Mouse (Mus musculus): ENCODE measurements around the gene Arel1. TPM values are rescaled to one million over a fixed set of nuclear protein-coding genes. Genes with fewer than 3 reads are reported as not detected.

The Arel1 gene
- total RNA-seq, 2 experiments from 2014 or later, result 115 to 117 TPM

Other genes with a start within 250 kb of the Arel1 start
- gene Npc2, start 197.7 kb downstream of the Arel1 start, total RNA-seq (2021), result 10 to 100 TPM; 34.6 to 34.7 TPM
- gene Isca2, start 197.6 kb downstream of the Arel1 start, total RNA-seq (2021), result 10 to 100 TPM; 61.2 to 61.6 TPM
- under 1 TPM; 0.20 to 0.45 TPM for gene Ltbp2, start 94.4 kb downstream of the Arel1 start, total RNA-seq (2021)
- gene Fcf1, start within 50 bp of the Arel1 start, total RNA-seq (2021), result 10 to 100 TPM; 35.0 to 36.0 TPM
- gene Ylpm1, start 25.4 kb upstream of the Arel1 start, total RNA-seq (2021), result 100 to 1,000 TPM in 1 of 2 experiments, 10 to 100 TPM in 1; 98.2 to 136 TPM
- 1 to 10 TPM; 1.5 to 2.2 TPM for gene Prox2, start 139.9 kb upstream of the Arel1 start, total RNA-seq (2021)
- 100 to 1,000 TPM; 144 to 153 TPM for gene Dlst, start 139.9 kb upstream of the Arel1 start, total RNA-seq (2021)
- gene Rps6kl1, start 180.4 kb upstream of the Arel1 start, total RNA-seq (2021), result 10 to 100 TPM; 39.9 to 40.7 TPM
- 1 to 10 TPM; 5.4 TPM for gene Pgf, start 206.9 kb upstream of the Arel1 start, total RNA-seq (2021)
- gene Eif2b2, start 248.6 kb upstream of the Arel1 start, total RNA-seq (2021), result 10 to 100 TPM; 59.7 to 60.0 TPM